Mouse (Mus musculus) gastrocnemius, postnatal 14 days (tissue): Measurements from ENCODE around the gene Wfdc6b. TPM values are rescaled to one million over a fixed set of nuclear protein-coding genes. Genes with fewer than 3 reads are reported as not detected.

Experiments
- DNase-seq: peaks from one replicate; pipeline ENCODE4 v3.0.0; 2021; ENCODE audit warnings: mixed read lengths
- intact Hi-C: fragments of 180-260 bp; cut with DNase I; formaldehyde crosslinking; loops from one replicate; pipeline ENCODE4 v1.15.1; 2025; ENCODE audit warnings: low total_unique reads
- total RNA-seq, 2 experiments: library from RNA; stranded (reverse); gene quantifications; 2 replicates each; pipeline ENCODE4 v1.2.3; 2021

Wfdc6b gene
- total RNA-seq, 2 experiments from 2014 or later, result not detected

DNA sequence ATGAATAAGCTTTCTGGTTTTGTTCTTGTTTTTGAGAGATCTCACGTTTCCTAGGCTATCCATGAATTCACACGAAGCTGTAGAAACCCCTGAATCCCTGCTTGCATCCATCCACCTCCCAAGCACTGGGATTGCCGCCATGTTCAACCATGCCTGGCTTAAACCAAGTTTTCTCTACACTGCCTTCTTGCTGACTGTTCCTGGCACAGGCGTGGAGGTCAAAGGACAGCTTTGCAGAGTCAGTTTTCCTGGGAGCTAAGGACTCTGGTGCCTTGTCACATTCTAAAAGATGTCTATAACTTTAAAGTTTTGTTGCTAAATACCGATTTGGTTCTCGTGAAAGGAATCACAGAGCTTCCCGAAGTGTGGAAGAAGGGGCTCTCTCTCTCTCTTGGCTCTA lies 51.5 kb downstream of the Wfdc6b start:
- DNase-seq, result no peak
- intact Hi-C loops, result no loop called here

Other genes with a start within 250 kb of the Wfdc6b start
- under 1 TPM; 0.64 to 0.66 TPM for gene Slpi, start 224.4 kb upstream of the Wfdc6b start, total RNA-seq
- gene Rbpjl, start 210.4 kb upstream of the Wfdc6b start, total RNA-seq, result under 1 TPM in 1 of 2 experiments, not detected in 1; 0.07 TPM
- gene Matn4, start 208.4 kb upstream of the Wfdc6b start, total RNA-seq, result 1 to 10 TPM; 3.7 to 5.4 TPM
- gene Sdc4, start 169.6 kb upstream of the Wfdc6b start, total RNA-seq, result 10 to 100 TPM; 45.1 to 72.6 TPM
- gene Sys1, start 156.6 kb upstream of the Wfdc6b start, total RNA-seq, result 10 to 100 TPM; 15.0 to 15.6 TPM
- gene Gm20458, start 152.6 kb upstream of the Wfdc6b start, total RNA-seq, result 1 to 10 TPM in 1 of 2 experiments, under 1 TPM in 1; 0.62 to 2.6 TPM
- gene Trp53tg5, start 139.8 kb upstream of the Wfdc6b start, total RNA-seq, result not detected
- 10 to 100 TPM; 14.6 to 20.6 TPM for gene Dbndd2, start 127.4 kb upstream of the Wfdc6b start, total RNA-seq
- gene Pigt, start 116.0 kb upstream of the Wfdc6b start, total RNA-seq, result 10 to 100 TPM; 36.8 to 41.0 TPM
- not detected for gene Wfdc2, start 51.1 kb upstream of the Wfdc6b start, total RNA-seq
- gene Spint3, start 40.1 kb upstream of the Wfdc6b start, total RNA-seq, result not detected
- not detected for gene Wfdc6a, start 28.1 kb upstream of the Wfdc6b start, total RNA-seq
- gene Eppin, start 19.9 kb upstream of the Wfdc6b start, total RNA-seq, result not detected
- not detected for gene Wfdc8, start 104 bp downstream of the Wfdc6b start, total RNA-seq
- gene Wfdc16, start 25.3 kb downstream of the Wfdc6b start, total RNA-seq, result not detected
- not detected for gene Wfdc10, start 42.5 kb downstream of the Wfdc6b start, total RNA-seq
- not detected for gene Wfdc9, start 43.1 kb downstream of the Wfdc6b start, total RNA-seq
- not detected for gene Wfdc11, start 60.6 kb downstream of the Wfdc6b start, total RNA-seq
- gene Wfdc13, start 71.6 kb downstream of the Wfdc6b start, total RNA-seq, result not detected
- not detected for gene Spint4, start 85.0 kb downstream of the Wfdc6b start, total RNA-seq
- gene Spint5, start 101.8 kb downstream of the Wfdc6b start, total RNA-seq, result not detected
- gene Wfdc3, start 132.4 kb downstream of the Wfdc6b start, total RNA-seq, result not detected
- 10 to 100 TPM; 23.4 to 26.6 TPM for gene Dnttip1, start 132.5 kb downstream of the Wfdc6b start, total RNA-seq
- 1 to 10 TPM; 6.9 to 8.1 TPM for gene Ube2c, start 156.4 kb downstream of the Wfdc6b start, total RNA-seq
- gene Tnnc2, start 166.4 kb downstream of the Wfdc6b start, total RNA-seq, result over 10,000 TPM; 14,912 to 15,737 TPM
- 10 to 100 TPM; 18.0 to 18.7 TPM for gene Snx21, start 172.3 kb downstream of the Wfdc6b start, total RNA-seq
- 1 to 10 TPM; 9.0 to 9.7 TPM for gene Acot8, start 191.4 kb downstream of the Wfdc6b start, total RNA-seq
- 1 to 10 TPM; 1.1 to 1.2 TPM for gene Zswim3, start 191.6 kb downstream of the Wfdc6b start, total RNA-seq
- 1 to 10 TPM; 3.3 to 4.6 TPM for gene Zswim1, start 209.2 kb downstream of the Wfdc6b start, total RNA-seq
- gene Spata25, start 215.0 kb downstream of the Wfdc6b start, total RNA-seq, result under 1 TPM in 1 of 2 experiments, not detected in 1; 0.49 TPM
- gene Ctsa, start 219.4 kb downstream of the Wfdc6b start, total RNA-seq, result 10 to 100 TPM; 51.4 to 55.2 TPM
- 10 to 100 TPM; 44.8 to 49.4 TPM for gene Neurl2, start 219.9 kb downstream of the Wfdc6b start, total RNA-seq
- 10 to 100 TPM; 19.9 to 22.8 TPM for gene Pltp, start 244.2 kb downstream of the Wfdc6b start, total RNA-seq